Mouse (Mus musculus): ENCODE results near the gene Col25a1.

Gene Col25a1

DNA sequence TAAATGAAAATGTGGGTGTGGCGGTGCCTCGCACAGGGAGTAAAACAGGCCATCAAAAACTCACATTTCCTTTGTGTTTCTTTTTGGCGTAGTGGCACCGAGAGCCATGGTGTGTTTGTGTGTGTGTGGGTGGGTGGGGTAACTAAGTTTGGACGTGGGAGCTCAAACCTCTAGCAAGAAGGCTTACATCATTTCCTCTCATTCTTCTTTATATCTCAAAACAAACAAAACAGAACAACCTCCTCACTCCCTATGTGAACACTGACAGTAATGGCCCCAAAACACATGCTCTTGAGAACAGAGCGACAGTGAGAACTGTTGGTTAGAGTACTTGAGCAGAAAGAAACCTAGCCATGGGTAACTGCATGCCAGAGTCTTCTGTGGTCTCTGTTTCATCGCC lies 121.1 kb downstream of the Col25a1 start:
- no peak for DNase-seq (ENCODE audit: low spot score)

DNA sequence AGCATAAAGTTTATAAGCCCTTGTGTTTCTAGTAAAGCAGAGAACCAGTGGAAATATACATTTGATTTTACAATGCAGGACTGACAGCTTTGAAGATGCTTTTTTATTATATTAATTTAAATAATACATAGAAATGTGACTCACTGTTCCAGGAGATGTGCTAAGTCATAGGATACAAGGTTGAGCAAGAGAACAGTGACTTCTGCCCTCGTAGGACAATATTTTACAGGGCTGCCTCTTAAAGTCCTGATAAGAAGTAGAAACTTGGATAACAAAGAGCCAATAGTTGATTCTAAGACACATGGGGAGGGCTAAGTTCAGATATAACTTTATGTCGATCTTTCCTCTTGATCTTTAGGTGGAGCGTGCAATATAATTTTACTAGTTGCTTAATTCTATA lies 124.8 kb downstream of the Col25a1 start:
- DNase-seq (ENCODE audit: low spot score): no peak

DNA sequence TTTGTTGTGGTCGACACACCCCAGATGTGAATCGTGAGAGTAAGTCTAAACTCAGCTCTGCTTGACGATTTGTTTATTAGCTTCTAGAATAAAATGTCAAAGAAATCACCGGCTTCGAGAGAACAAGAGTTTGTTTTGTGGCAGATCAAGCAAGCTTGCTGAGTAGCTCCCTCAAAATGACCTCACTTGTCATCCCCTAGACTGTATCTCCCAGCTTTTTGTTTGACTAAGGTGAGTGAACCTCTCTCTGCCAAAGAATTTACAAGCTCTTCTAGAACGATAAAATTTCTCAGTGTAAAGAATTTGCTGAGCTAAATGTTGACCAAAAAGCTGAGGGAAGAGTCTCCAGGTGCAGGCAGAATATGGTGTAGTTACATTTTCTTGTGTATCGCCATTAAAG lies 125.3 kb downstream of the Col25a1 start:
- no peak for DNase-seq (ENCODE audit: low spot score)

DNA sequence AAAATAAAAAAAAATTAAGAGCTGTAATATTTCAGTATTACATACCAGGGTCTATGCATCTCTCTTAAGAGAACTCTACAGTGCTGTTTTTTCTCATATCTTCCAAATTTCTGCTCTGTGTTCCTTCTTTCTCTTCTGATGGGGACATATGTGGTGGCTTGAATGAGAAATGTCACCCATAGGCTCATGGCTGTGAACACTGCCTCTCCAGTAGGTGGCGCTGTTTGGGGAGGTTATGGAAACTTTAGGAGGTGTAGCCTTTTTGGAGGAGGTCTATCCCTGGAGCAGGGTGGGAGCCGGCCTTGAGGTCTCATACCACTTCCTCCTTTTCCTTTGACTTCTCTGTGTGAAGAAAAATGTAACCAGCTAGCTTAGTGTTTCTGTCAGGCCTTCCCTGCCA lies 128.4 kb downstream of the Col25a1 start:
- no peak for DNase-seq (ENCODE audit: low spot score)

DNA sequence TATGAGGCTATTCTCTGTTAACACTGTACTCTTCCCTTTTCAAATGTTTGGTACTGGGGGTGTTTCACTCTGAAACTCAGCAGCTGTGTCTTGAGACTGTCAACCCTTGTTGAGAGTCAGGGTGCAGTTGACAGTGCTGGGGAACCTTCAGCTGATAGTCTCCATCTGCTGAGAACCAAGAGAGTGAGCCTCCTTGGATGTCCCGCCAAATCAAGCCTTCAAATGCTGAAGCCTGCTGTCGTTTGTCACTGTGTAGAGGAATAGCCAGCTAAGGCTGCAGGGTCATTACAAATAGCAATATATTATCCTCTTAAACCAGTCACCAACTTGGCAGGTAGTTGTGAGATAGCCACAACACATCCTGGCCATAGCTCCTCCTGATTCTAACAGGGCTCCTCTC lies 129.0 kb downstream of the Col25a1 start:
- no peak for DNase-seq (ENCODE audit: low spot score)

DNA sequence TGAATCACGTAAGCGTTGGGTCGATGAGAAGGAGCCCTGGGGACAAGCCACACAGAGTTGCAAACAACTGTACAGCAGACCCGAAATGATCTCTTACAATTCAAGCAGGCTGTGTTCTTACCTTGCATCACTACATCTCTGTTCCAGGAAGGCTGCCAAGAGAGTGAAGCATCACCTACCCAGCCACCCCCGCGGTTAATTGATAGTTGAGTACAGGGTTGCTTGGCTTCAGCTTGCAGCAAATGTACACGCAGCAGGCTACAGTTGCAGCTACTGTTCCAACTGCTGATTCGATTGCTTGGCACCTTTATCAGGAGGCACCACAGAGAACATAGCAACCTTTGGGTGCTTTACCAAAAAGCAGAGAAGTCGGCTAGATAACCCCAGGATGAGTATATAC lies 133.8 kb downstream of the Col25a1 start:
- DNase-seq (ENCODE audit: low spot score): no peak

DNA sequence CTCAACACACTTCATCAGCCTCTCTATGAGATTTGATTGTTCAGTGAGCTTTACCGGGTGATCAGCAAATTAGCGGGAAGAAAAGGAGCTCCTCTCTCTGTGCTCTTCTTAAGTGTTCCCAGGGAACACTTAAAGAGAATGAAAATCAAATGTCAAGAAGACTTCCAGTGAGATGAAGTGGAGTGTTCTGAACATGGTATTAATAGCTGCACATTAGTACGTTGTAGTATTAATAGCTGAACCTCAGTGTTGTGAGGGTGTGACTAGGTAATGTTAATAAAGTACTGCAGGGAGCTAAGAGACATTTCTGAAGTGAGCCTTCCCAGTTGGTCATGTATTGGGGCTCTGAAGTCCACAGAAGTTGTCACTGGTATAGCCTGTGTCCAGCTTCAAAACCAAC lies 139.2 kb downstream of the Col25a1 start:
- DNase-seq (ENCODE audit: low spot score): no peak

DNA sequence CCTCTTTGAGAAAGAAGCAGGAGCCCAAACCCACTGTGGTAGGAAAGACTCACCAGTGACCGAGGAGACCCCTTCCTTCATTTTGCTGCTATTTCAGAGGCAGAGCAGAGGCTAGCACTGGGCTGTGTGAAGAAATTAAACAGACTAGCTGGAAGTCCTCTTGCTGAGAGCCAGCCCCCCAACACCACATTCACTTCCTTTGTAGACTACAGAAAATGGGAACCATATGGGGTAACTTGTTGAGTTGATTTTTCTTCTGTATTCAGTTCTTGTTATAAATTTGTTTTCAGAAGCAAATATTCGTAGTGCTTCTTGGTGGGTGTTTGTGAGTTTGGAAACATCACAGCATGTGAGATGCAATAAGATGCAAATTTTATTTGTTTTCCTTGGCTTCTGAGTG lies 142.6 kb downstream of the Col25a1 start:
- no peak for DNase-seq (ENCODE audit: low spot score)

DNA sequence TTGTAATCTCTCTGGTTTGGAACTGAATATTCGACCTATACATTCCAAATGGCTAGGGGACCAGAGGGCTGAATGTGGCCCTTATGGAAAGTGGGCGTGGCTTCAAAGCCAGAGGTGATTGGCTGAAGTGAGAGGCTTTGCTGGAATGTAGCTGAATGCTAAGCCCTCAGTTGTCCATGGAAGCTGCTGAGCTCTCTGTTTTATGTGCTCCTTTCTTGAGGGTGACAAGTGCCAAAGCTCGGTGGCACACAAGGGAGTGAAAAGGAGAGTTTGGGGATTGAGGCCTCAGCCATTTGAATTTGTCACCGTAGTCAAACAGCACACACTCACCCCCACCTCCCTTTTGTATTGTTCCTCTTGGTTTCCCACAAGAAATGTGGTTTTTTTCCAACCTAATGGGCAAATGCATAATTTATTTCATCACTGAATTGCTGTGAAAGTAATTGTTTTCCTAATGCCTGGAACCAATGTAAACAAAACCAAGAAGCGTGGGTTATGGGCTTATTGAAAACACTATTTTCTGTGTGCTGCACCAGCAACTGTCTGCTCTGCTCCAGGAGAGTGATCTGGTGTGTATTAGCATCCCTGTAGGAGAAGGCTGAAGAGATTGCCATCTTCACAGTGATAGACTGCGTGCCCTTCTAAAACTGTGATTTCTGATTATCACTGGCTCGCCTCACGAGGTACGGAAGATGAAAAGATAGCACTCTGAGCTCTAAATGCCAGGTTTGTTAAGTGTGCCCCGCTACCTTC lies 147.2 kb downstream of the Col25a1 start:
- DNase-seq (ENCODE audit: low spot score): no peak

DNA sequence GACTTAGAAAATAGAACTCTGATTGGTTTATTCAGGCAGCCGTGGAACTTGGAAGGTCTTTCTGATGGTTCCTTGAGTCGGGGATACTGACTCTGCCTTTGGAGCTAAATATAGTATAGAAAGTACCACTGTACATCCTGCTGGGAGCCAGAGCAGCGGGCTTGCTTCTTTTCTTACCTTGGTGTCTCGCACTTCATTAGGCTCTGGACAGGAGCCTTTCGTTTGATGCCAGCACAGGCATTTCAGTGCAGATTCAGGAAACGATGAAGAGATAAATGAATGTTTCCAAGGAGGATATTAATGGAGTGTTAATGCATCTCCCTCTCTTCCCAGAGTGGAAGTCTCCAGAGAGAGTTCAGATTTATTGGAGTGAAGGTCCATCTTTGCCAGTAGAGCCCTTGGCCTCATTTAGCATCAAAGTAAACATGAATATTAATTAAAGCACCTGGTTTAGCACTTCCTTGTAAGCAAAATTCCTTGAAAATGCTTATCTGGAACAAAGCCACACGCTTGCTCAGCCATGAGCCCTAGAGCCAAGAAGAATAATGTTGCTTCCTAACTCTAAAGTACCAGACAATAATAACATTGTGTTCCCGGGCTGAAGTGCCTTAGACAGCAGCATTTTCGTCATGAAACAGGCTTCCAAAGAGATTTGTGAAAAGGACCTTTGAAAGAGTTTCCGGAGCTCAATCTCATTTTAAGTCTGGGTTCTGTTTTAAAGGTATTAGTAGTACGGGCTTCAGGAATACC lies 151.9 kb downstream of the Col25a1 start:
- DNase-seq (ENCODE audit: low spot score): no peak

DNA sequence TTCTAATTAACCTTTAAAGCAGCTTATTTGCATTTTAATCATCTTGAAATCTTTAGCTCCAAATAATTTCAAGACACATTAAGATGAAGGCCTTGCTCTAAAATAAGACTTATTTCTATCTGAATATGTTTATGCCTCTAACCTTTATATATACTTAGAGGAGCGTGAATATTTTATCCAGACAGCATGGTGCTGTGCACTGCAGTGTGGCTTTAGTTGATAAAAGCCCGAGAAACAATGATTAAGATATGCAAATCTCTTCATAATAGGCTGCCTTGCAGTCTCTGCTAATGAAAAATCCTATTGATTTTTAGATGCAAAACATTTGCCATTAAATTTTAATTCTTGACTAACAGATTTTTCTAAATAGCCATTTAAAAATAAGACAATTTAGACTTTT lies 156.8 kb downstream of the Col25a1 start:
- no peak for DNase-seq (ENCODE audit: low spot score)

DNA sequence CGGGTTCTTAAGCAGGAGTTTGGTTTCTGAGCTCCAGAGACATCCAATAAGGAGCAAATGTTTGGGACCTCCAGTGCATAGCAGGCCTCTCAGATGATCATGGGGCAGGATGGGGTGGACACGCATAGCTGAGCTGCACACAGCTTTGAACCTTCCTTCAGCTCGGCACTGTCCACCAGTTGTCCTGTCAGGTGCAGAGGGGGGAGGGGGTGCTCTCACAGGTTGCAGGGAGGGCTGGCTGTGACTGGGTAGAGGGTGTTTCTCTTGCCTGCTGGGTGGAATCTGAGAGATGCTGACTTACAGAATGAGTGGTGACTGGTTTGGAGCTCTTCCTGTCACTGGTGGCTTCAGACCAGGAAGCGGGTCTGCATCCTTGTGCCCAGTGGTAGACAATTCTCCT lies 157.5 kb downstream of the Col25a1 start:
- no peak for DNase-seq (ENCODE audit: low spot score)

DNA sequence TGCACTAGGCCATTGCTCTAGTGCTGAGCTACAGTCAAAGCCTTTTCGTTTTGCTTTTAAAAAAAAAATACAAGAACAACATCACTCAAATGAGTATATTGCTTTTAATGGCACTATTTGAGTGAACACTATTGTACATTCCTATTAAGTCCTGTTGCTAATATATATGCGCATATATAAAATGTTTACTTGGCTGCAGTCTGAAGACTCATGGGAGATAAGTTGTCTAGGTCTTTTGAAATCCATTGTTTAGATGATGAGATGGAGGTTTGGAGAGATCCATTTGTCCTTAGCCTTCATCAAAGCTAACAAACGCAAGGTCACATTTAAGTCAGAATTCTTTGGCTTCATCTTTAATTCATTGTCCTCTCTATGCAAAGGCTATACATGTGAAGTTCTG lies 157.9 kb downstream of the Col25a1 start:
- no peak for DNase-seq (ENCODE audit: low spot score)

DNA sequence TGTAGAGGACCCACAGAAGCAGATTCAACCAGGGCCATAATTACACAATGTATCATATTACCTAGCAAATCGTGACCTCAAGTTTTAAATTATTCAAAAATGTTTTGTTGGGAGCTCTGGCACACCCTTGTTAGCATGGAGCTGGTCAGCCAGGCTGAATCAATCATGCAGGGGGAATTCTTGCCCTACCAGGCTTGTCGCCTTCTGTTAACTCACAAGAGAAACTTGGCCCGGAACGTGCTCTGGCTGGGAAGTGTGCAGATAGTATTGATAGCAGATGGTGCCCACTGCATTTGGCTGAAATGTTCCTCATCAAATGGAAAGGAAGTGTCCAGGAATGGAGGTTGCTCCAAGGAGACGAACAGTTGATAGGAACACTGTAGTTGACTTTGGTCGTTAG lies 158.9 kb downstream of the Col25a1 start:
- DNase-seq (ENCODE audit: low spot score): no peak

DNA sequence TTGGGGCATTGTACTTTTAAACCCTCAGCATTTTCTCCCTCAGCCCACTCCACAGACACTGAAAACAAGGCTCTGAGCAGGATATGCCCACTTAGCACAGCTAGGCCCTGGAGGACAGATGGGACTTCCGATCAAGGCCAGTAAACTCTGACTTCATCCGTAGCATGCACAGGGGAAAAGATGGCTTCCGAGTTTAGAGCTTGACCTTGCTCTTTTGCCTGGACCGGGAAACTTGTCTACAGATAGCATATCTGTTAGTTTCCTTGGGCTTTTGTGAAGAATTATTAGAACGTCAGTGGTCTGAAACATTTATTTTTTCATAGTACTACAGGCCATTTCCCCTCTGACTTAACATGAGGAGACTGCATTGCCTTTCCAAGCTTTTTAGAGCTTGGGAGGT lies 159.4 kb downstream of the Col25a1 start:
- DNase-seq (ENCODE audit: low spot score): no peak

DNA sequence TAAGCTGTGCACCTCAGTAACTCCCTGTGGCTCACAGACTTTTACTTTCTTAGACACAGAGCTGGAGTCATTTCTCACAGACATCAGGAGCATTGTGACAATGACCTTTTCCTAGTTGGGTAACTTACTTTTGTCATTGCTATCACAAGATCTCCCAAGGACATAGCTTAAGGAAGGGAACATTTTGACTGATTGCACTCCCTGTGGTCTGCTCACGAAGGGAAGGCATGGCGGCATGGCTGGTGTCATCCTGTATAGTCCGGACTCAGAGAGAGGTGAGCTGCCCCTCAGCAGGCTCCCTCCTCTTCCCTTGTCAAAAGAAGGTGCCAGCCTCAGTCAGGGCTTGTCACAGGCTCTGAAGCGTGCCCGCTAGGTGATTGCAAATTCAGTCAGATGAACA lies 160.6 kb downstream of the Col25a1 start:
- no peak for DNase-seq (ENCODE audit: low spot score)

DNA sequence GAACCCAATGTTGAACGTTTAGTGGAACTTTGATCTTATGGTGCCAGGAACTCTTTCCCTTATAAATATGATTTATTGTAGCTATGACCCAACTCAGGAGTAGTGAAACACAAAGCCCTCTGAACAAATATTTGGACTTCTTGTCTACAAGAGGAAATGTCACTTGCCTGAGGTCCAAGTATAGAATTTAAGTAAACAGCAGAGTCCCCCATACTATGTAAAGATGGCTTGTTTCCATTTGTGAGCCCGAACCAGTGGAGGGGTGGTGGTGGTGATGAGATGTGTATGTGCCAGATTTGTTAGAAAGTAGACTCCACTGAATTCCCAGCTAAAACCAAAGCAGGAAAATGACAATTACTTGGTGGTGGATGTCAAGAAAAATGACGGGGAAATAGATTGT lies 169.2 kb downstream of the Col25a1 start:
- DNase-seq (ENCODE audit: low spot score): no peak

DNA sequence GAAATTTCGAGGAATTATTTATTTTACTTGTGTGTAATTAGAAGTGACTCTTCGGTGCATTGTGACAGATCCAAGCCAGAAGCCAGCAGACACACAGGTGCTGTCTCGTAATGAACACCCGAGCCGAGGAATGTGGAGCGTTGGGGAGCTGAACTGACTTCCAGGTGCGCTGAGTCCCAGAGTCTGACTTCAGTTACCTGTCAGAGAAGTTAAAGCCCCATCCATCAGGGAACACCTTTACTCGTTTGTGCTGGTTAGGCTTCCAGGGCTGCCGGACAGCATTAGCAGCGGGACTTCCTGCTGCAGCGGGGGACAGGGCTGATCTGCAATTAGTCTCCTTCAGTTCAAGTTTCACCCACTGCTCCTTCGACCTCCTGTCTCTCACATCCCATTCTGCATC lies 172.3 kb downstream of the Col25a1 start:
- no peak for DNase-seq (ENCODE audit: low spot score)

DNA sequence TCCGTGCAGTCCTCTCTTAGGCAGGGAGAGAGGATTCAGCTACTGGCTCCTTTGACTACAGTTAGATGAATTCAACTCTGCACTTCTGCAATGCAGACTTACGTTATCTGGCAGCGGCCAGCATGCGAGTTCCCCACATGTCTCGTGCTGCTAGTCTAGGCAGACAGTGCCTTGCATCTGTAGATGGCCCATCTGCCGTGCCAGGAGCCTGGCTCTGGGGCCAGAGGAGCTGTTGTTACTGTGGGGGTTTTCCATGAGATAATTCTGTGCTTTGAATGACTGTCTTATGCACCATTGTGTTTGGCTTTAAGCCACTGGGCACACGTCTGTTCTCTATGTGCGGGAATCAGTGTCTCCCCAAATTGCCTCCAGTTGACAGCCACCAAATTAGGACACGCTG lies 173.5 kb downstream of the Col25a1 start:
- no peak for DNase-seq (ENCODE audit: low spot score)

DNA sequence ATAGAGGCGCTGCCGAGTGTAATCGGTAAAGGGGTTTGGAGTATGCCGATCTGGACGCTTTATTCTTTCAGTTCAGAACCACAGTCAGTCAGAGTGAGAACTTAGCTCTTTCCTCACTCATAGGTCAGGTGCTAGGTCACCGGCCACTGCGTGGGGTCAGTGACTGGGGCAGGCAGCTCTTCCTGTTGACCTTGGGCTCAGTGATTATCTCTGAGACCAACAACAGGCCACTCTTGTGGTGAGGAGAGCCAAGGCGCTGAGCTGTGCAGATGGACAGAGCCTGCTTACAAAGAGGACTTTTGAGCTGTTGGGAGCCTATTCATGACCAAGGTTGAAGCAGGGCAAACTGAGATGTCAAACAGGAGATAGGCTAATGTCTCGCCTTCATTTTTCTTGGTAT lies 174.4 kb downstream of the Col25a1 start:
- DNase-seq (ENCODE audit: low spot score): no peak

DNA sequence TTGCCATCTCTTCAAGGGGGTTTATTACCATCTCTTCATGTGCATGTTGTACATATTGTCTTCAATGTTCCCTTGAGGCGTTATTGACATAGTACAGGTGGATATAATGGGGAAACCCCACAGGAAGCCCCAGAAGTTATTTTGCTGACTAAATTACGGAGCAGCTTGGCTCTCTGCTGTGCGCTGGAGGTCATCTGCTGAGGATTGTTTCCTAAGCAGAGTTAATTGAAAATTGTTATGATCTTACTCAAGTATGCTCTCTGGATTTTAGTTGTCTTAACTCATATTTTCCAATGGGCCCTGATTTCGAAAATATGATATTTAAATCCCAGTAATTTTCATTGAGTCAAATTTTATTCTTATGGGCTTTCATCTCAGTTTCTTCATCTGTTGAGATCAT lies 178.0 kb downstream of the Col25a1 start:
- DNase-seq (ENCODE audit: low spot score): no peak

DNA sequence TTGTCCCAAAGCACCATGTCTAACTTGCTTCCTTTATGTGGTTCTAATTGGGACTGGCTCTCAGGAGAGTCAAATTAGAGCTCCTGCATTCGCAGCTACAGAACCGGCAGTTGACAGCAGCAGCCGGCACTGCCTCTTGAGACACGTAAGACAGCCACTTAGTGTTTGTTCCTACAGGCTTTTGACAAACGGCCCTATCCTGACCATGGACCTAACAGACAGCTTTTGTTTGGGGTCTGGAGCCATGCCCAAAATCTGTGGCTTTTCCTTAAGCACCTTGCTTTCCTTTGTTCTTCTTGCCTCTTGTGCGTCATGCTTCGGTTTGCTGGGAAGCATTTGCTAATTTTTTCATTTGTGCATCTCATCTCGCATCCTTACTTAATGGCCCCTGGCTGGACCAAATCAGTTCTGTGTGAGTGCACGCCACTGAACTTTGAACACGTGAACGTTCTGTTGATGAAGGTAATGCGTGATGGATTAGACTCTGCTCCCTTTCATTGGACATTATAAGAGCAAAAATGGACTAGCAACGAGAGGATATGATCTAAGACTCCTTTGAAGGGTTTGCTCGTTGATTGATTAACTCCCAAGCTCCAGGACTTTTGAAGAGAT lies 179.5 kb downstream of the Col25a1 start:
- no peak for DNase-seq (ENCODE audit: low spot score)

DNA sequence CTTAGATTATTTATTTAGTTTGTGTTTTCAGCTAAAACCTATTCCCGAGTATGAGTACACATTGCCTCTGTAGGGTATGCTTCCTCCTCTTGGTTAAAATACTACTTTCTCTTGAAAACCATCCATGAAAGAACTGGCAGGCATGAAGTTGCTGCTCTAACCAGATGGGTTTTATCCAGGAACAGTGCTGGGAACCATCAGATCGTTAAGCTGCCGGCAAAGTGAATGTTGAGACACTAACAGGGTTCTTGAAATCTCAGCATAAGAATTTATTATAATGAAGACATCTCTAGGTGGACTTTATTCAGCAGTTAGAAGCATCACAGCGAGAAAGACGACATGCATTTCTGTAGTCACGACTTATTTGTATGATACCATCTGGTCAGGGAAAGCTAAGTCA lies 181.9 kb downstream of the Col25a1 start:
- DNase-seq (ENCODE audit: low spot score): no peak
